Mouse (Mus musculus) midbrain, embryonic 12.5 days (tissue): ENCODE results near the gene Sox5. TPM values are rescaled to one million over a fixed set of nuclear protein-coding genes. Genes with fewer than 3 reads are reported as not detected.
A peak's percentile ranks its signal among the peaks of the same experiment; 100 is the strongest.

Source experiments
- ATAC-seq: fragments of 200-750 bp; cut with Nextera tagmentation; 2 replicates; pipeline ENCODE4 v1.8.0; 2017; ENCODE audit warnings: low read depth, moderate TSS enrichment, moderate library complexity; ENCODE audit not compliant: low FRiP score
- H3K27ac ChIP-seq: fragments of 300-500 bp; sonication (generic); replicated peaks from 2 replicates; pipeline ENCODE4 v1.5.1; 2016; ENCODE audit warnings: mild to moderate bottlenecking
- H3K27me3 ChIP-seq: fragments of 300-500 bp; sonication (generic); 2 replicates; pipeline ENCODE4 v1.6.1; 2016; ENCODE audit warnings: mild to moderate bottlenecking
- H3K36me3 ChIP-seq: fragments of 300-500 bp; sonication (generic); 2 replicates; pipeline ENCODE4 v1.6.1; 2016
- H3K4me1 ChIP-seq: fragments of 300-500 bp; sonication (generic); 2 replicates; pipeline ENCODE4 v1.6.1; 2016
- H3K4me2 ChIP-seq: fragments of 300-500 bp; sonication (generic); replicated peaks from 2 replicates; pipeline ENCODE4 v1.6.1; 2016; ENCODE audit warnings: mild to moderate bottlenecking, moderate library complexity
- H3K4me3 ChIP-seq: fragments of 300-500 bp; sonication (generic); 2 replicates; pipeline ENCODE4 v1.5.1; 2016; ENCODE audit warnings: mild to moderate bottlenecking
- H3K9ac ChIP-seq: fragments of 300-500 bp; sonication (generic); replicated peaks from 2 replicates; pipeline ENCODE4 v1.6.1; 2016; ENCODE audit warnings: mild to moderate bottlenecking, moderate library complexity
- H3K9me3 ChIP-seq: fragments of 300-500 bp; sonication (generic); 2 replicates; pipeline ENCODE4 v1.6.1; 2016; ENCODE audit warnings: mild to moderate bottlenecking
- WGBS: fragments of 180-500 bp; shearing (Covaris S2); methylation state at CpG from one replicate; pipeline ENCODE4 v1.1.7; 2016; 5-methylcytosine and 5-hydroxymethylcytosine counted together
- polyA plus RNA-seq: library from polyadenylated mRNA; unstranded; fragments of >200 nt; fragmentation: Nextera tagmentation; extraction: Ambion mirVana; gene quantifications from 2 replicates; pipeline ENCODE4 v1.2.1, GENCODE M21; 2016

Sox5 gene
- polyA plus RNA-seq, 1 experiment from 2014 or later = 46.8 TPM

- H3K9ac ChIP-seq = no peak overlapping the region
- no peak overlapping the region for H3K4me3 ChIP-seq
- H3K27me3 ChIP-seq = no peaks in the 10 kb centered on the region; the same call in 1 of the 2 replicates
- WGBS = 86% methylated on average over 5 of the region's 5 CpGs
- H3K4me2 ChIP-seq = no peak overlapping the region
- ATAC-seq = no peak
- H3K36me3 ChIP-seq = no peaks in the 10 kb centered on the region
- H3K27ac ChIP-seq = no peak overlapping the region
- H3K9me3 ChIP-seq = no peaks in the 10 kb centered on the region
- peaks cover 10% of the 10 kb centered on the region for H3K4me1 ChIP-seq
These were observed 138.2 kb downstream of the Sox5 start for GRCm38 (mm10) chr6:144643601-144644000.

- peaks cover 14% of the 10 kb centered on the region for H3K4me1 ChIP-seq
- WGBS = 65% methylated on average over 5 of the region's 5 CpGs
These were observed 139.9 kb downstream of the Sox5 start for GRCm38 (mm10) chr6:144641888-144642287.

GRCm38 (mm10) chr6:144640591-144640990, 141.2 kb downstream of the Sox5 start:
- no peak overlapping the region for H3K4me2 ChIP-seq
- no peaks in the 10 kb centered on the region for H3K36me3 ChIP-seq
- H3K27me3 ChIP-seq = peaks cover 5% of the 10 kb centered on the region; the same call in 1 of the 2 replicates
- H3K4me3 ChIP-seq = no peak overlapping the region
- WGBS = 83% methylated on average over 3 of the region's 3 CpGs
- peaks cover 14% of the 10 kb centered on the region for H3K4me1 ChIP-seq
- no peaks in the 10 kb centered on the region for H3K9me3 ChIP-seq
- H3K27ac ChIP-seq = no peak overlapping the region
- H3K9ac ChIP-seq = no peak overlapping the region
- ATAC-seq = no peak

More at GRCm38 (mm10) chr6:144641888-144642287, 139.9 kb downstream of the Sox5 start:
- Histone ChIP-seq H3K27ac (no peak overlapping the region), H3K36me3 (no peaks in the 10 kb centered on the region), H3K4me2 (no peak overlapping the region), H3K27me3 (no peaks in the 10 kb centered on the region; the same call in 1 of the 2 replicates), H3K9me3 (no peaks in the 10 kb centered on the region), H3K4me3 (no peak overlapping the region), H3K9ac (no peak overlapping the region)
- no peak for ATAC-seq

GRCm38 (mm10) chr6:144638547-144638946, 143.2 kb downstream of the Sox5 start:
- peaks cover 14% of the 10 kb centered on the region for H3K4me1 ChIP-seq
- no peak overlapping the region for H3K9ac ChIP-seq
- WGBS = 49% methylated on average over 5 of the region's 5 CpGs
- H3K36me3 ChIP-seq = no peaks in the 10 kb centered on the region
- H3K4me2 ChIP-seq = no peak overlapping the region
- no peak overlapping the region for H3K4me3 ChIP-seq
- no peak overlapping the region for H3K27ac ChIP-seq
- ATAC-seq = peak; percentile 47
- peaks cover 5% of the 10 kb centered on the region; the same call in 1 of the 2 replicates for H3K27me3 ChIP-seq
- H3K9me3 ChIP-seq = no peaks in the 10 kb centered on the region

GRCm38 (mm10) chr6:144627539-144628115, 154.2 kb downstream of the Sox5 start:
- H3K27me3 ChIP-seq = 0 out of 2 replicates have a peak, but pooled peaks cover 2% of the 10 kb centered on the region
- WGBS = 92% methylated on average over 7 of the region's 7 CpGs
- no peaks in the 10 kb centered on the region for H3K9me3 ChIP-seq
- ATAC-seq = no peak
- no peak overlapping the region for H3K4me3 ChIP-seq
- H3K4me1 ChIP-seq = no peaks in the 10 kb centered on the region
- H3K36me3 ChIP-seq = no peaks in the 10 kb centered on the region
- no peak overlapping the region for H3K9ac ChIP-seq
- H3K4me2 ChIP-seq = no peak overlapping the region
- H3K27ac ChIP-seq = no peak overlapping the region

GRCm38 (mm10) chr6:144621089-144621769, 160.5 kb downstream of the Sox5 start:
- Histone ChIP-seq H3K36me3 (no peaks in the 10 kb centered on the region), H3K4me3 (no peak overlapping the region), H3K9ac (no peak overlapping the region), H3K27ac (no peak overlapping the region), H3K4me2 (no peak overlapping the region), H3K4me1 (no peaks in the 10 kb centered on the region), H3K9me3 (no peaks in the 10 kb centered on the region), H3K27me3 (peaks cover 10% of the 10 kb centered on the region; the same call in 1 of the 2 replicates)
- WGBS = 72% methylated on average over 3 of the region's 3 CpGs
- no peak for ATAC-seq

GRCm38 (mm10) chr6:144611383-144611791, 170.4 kb downstream of the Sox5 start:
- 17% methylated on average over 4 of the region's 4 CpGs for WGBS
- peak; percentile 91 for ATAC-seq
- H3K9ac ChIP-seq = no peak overlapping the region
- peak overlapping the region; percentile 71 for H3K27ac ChIP-seq
- no peaks in the 10 kb centered on the region for H3K36me3 ChIP-seq
- peak overlapping the region; percentile 32 for H3K4me2 ChIP-seq
- H3K4me1 ChIP-seq = peaks cover 13% of the 10 kb centered on the region
- no peak overlapping the region for H3K4me3 ChIP-seq
- H3K27me3 ChIP-seq = peaks cover 61% of the 10 kb centered on the region
- no peaks in the 10 kb centered on the region for H3K9me3 ChIP-seq

- Histone ChIP-seq H3K4me2 (peak overlapping the region; percentile 32), H3K9me3 (no peaks in the 10 kb centered on the region), H3K4me3 (no peak overlapping the region), H3K36me3 (no peaks in the 10 kb centered on the region), H3K27ac (peak overlapping the region; percentile 71), H3K9ac (no peak overlapping the region), H3K27me3 (peaks cover 62% of the 10 kb centered on the region), H3K4me1 (peaks cover 13% of the 10 kb centered on the region)
- ATAC-seq = peak; percentile 36; the same call in 1 of the 2 replicates
- 47% methylated on average over 8 of the region's 8 CpGs for WGBS
These were observed 170.9 kb downstream of the Sox5 start for GRCm38 (mm10) chr6:144610878-144611277.

GRCm38 (mm10) chr6:144602883-144603282, 178.9 kb downstream of the Sox5 start:
- H3K27me3 ChIP-seq = peaks cover 20% of the 10 kb centered on the region
- no peak overlapping the region for H3K4me2 ChIP-seq
- ATAC-seq = no peak
- H3K36me3 ChIP-seq = no peaks in the 10 kb centered on the region
- no peak overlapping the region for H3K9ac ChIP-seq
- peaks cover 8% of the 10 kb centered on the region for H3K4me1 ChIP-seq
- WGBS = 89% methylated on average over 4 of the region's 4 CpGs
- no peaks in the 10 kb centered on the region for H3K9me3 ChIP-seq
- H3K27ac ChIP-seq = no peak overlapping the region
- no peak overlapping the region for H3K4me3 ChIP-seq

GRCm38 (mm10) chr6:144600351-144600750, 181.4 kb downstream of the Sox5 start:
- no peak overlapping the region for H3K27ac ChIP-seq
- no peak overlapping the region for H3K9ac ChIP-seq
- peaks cover 12% of the 10 kb centered on the region for H3K4me1 ChIP-seq
- no peaks in the 10 kb centered on the region for H3K36me3 ChIP-seq
- no peak overlapping the region for H3K4me3 ChIP-seq
- no peak overlapping the region for H3K4me2 ChIP-seq
- peaks cover 3% of the 10 kb centered on the region; the same call in 1 of the 2 replicates for H3K27me3 ChIP-seq
- H3K9me3 ChIP-seq = no peaks in the 10 kb centered on the region
- ATAC-seq = no peak
- 75% methylated on average over 5 of the region's 5 CpGs for WGBS

GRCm38 (mm10) chr6:144598324-144598973, 183.3 kb downstream of the Sox5 start:
- no peak for ATAC-seq
- H3K27me3 ChIP-seq = peaks cover 3% of the 10 kb centered on the region; the same call in 1 of the 2 replicates
- no peak overlapping the region for H3K4me3 ChIP-seq
- peaks cover 12% of the 10 kb centered on the region for H3K4me1 ChIP-seq
- WGBS = 21% methylated on average over 6 of the region's 6 CpGs
- no peak overlapping the region for H3K4me2 ChIP-seq
- no peak overlapping the region for H3K27ac ChIP-seq
- H3K9ac ChIP-seq = no peak overlapping the region
- H3K36me3 ChIP-seq = no peaks in the 10 kb centered on the region
- H3K9me3 ChIP-seq = no peaks in the 10 kb centered on the region
